9 mouse cellular contexts compared by ENCODE assay signal in genomic region chr10:67377643-67378223, GRCm38 (mm10).
A peak's percentile ranks its signal among the peaks of the same experiment; 100 is the strongest.
DNase-seq lines count a peak whose midpoint lies in the region; ATAC-seq and TF ChIP-seq lines count a peak whose summit lies in the region.
"Had no signal": no experiment of that assay in that cellular context is flagged by ENCODE, and none has a peak within 500 bp of the region (broad histone marks: within the 10 kb centered on the region; RNA-seq: fewer than 3 reads in every experiment).

No protein-coding gene starts in this region.

- no peaks in the 10 kb centered on the region for H3K9me3 ChIP-seq in lung, postnatal 0 days (ENCODE audit: low read length)
- no peaks in the 10 kb centered on the region for H3K9me3 ChIP-seq in heart, postnatal 0 days (replicated peaks; ENCODE audit: control insufficient read depth, low read length)
- H3K9me3 ChIP-seq in neural tube, embryonic 15.5 days (replicated peaks) = no peaks in the 10 kb centered on the region
- H3K9me3 ChIP-seq in hindbrain, embryonic 16.5 days (ENCODE audit: control insufficient read depth, low read length) = no peaks in the 10 kb centered on the region
- H3K9me3 ChIP-seq: lung, embryonic 15.5 days had no signal

- no peak for DNase-seq in lung, postnatal 0 days (ENCODE audit: low spot score)
- DNase-seq in lung, adult 18-20 months = no peak
- DNase-seq in adrenal gland, postnatal 25 days = peak; percentile 29
- DNase-seq in heart, postnatal 0 days (ENCODE audit: low spot score) = peak; percentile 15
- DNase-seq: cerebellum, adult 8-10 months had no signal

- no peak overlapping the region for H3K9ac ChIP-seq in lung, postnatal 0 days (replicated peaks; ENCODE audit: low read depth)
- no peak overlapping the region for H3K9ac ChIP-seq in heart, postnatal 0 days (replicated peaks; ENCODE audit: low read depth, low read length)
- no peak overlapping the region for H3K9ac ChIP-seq in neural tube, embryonic 15.5 days (replicated peaks)
- H3K9ac ChIP-seq in hindbrain, embryonic 16.5 days (ENCODE audit: low read depth, low read length) = no peak overlapping the region
- H3K9ac ChIP-seq: lung, embryonic 15.5 days had no signal

- no peaks in the 10 kb centered on the region for H3K36me3 ChIP-seq in lung, postnatal 0 days (ENCODE audit: insufficient read depth, low read length)
- H3K36me3 ChIP-seq in heart, postnatal 0 days (replicated peaks; ENCODE audit: control insufficient read depth, insufficient read depth, low read length) = no peaks in the 10 kb centered on the region
- H3K36me3 ChIP-seq in neural tube, embryonic 15.5 days = no peaks in the 10 kb centered on the region
- no peaks in the 10 kb centered on the region for H3K36me3 ChIP-seq in hindbrain, embryonic 16.5 days (ENCODE audit: control insufficient read depth, insufficient read depth, low read length)
- H3K36me3 ChIP-seq: lung, embryonic 15.5 days had no signal

- no peak overlapping the region for H3K27ac ChIP-seq in lung, postnatal 0 days (ENCODE audit: low read length)
- H3K27ac ChIP-seq in heart, postnatal 0 days (ENCODE audit: low read depth) = no peak overlapping the region
- no peak overlapping the region for H3K27ac ChIP-seq in neural tube, embryonic 15.5 days (replicated peaks)
- H3K27ac ChIP-seq in hindbrain, embryonic 16.5 days (ENCODE audit: low read depth, low read length) = no peak overlapping the region
- H3K27ac ChIP-seq: lung, embryonic 15.5 days had no signal

- H3K4me1 ChIP-seq in lung, postnatal 0 days (ENCODE audit: insufficient read depth, low read depth, low read length) = peaks cover 3% of the 10 kb centered on the region; the same call in 1 of the 2 replicates
- no peaks in the 10 kb centered on the region for H3K4me1 ChIP-seq in heart, postnatal 0 days (ENCODE audit: control insufficient read depth, insufficient read depth)
- H3K4me1 ChIP-seq in neural tube, embryonic 15.5 days = peaks cover 7% of the 10 kb centered on the region; the same call in 1 of the 2 replicates
- peaks cover 1% of the 10 kb centered on the region; the same call in 1 of the 2 replicates for H3K4me1 ChIP-seq in hindbrain, embryonic 16.5 days (ENCODE audit: control insufficient read depth, insufficient read depth, low read depth, low read length)

- peak; percentile 37; the same call in 1 of the 2 replicates for ATAC-seq in lung, postnatal 0 days
- peak; percentile 62 for ATAC-seq in heart, postnatal 0 days (ENCODE audit: insufficient read depth, low read depth)
- no peak for ATAC-seq in neural tube, embryonic 15.5 days (ENCODE audit: low FRiP score)
- no peak for ATAC-seq in inflammation-experienced regulatory T-cells, adult 6 months
- ATAC-seq in hindbrain, embryonic 16.5 days = no peak

- TF ChIP-seq EP300 in lung, postnatal 0 days (IDR thresholded peaks at IDR 0.05) = no peak
- TF ChIP-seq EP300 in heart, postnatal 0 days (IDR thresholded peaks at IDR 0.05; ENCODE audit: low read depth) = no peak

- H3K27me3 ChIP-seq in lung, postnatal 0 days (replicated peaks; ENCODE audit: insufficient read depth, low read length) = no peaks in the 10 kb centered on the region
- no peaks in the 10 kb centered on the region for H3K27me3 ChIP-seq in heart, postnatal 0 days (ENCODE audit: control insufficient read depth, insufficient read depth, low read length)
- no peaks in the 10 kb centered on the region for H3K27me3 ChIP-seq in neural tube, embryonic 15.5 days (replicated peaks)
- H3K27me3 ChIP-seq in hindbrain, embryonic 16.5 days (replicated peaks; ENCODE audit: control insufficient read depth, insufficient read depth, low read length) = no peaks in the 10 kb centered on the region
- H3K27me3 ChIP-seq: lung, embryonic 15.5 days had no signal

- no peak overlapping the region for H3K4me2 ChIP-seq in lung, postnatal 0 days (replicated peaks; ENCODE audit: low read depth, low read length)
- peak overlapping the region; percentile 6; the same call in 1 of the 2 replicates for H3K4me2 ChIP-seq in heart, postnatal 0 days (ENCODE audit: low read depth, low read length)
- H3K4me2 ChIP-seq in neural tube, embryonic 15.5 days = peak overlapping the region; percentile 29; the same call in 1 of the 2 replicates
- H3K4me2 ChIP-seq in hindbrain, embryonic 16.5 days (ENCODE audit: low read length) = no peak overlapping the region
- H3K4me2 ChIP-seq: lung, embryonic 15.5 days had no signal

- no peak for TF ChIP-seq CTCF in lung, postnatal 0 days (IDR thresholded peaks at IDR 0.05)
- no peak for TF ChIP-seq CTCF in heart, postnatal 0 days (IDR thresholded peaks at IDR 0.05; ENCODE audit: low read depth)

- WGBS in lung, postnatal 0 days = 45% methylated on average over 17 of the region's 17 CpGs
- 36% methylated on average over 17 of the region's 17 CpGs for WGBS in heart, postnatal 0 days
- 58% methylated on average over 17 of the region's 17 CpGs for WGBS in neural tube, embryonic 15.5 days
- WGBS in hindbrain, embryonic 16.5 days = 77% methylated on average over 17 of the region's 17 CpGs

- H3K4me3 ChIP-seq in lung, postnatal 0 days (ENCODE audit: low read depth, low read length) = no peak overlapping the region
- H3K4me3 ChIP-seq in heart, postnatal 0 days (ENCODE audit: low read depth, low read length) = no peak overlapping the region
- no peak overlapping the region for H3K4me3 ChIP-seq in neural tube, embryonic 15.5 days (replicated peaks)
- no peak overlapping the region for H3K4me3 ChIP-seq in hindbrain, embryonic 16.5 days (ENCODE audit: low read length)
- H3K4me3 ChIP-seq: lung, embryonic 15.5 days had no signal

Comparison
In these comparisons a context has a peak if more than half of its experiments do, and no peak if none do; other contexts are left out.
1. ATAC-seq: peak in lung, postnatal 0 days (single experiment) and heart, postnatal 0 days (single experiment); none in neural tube, embryonic 15.5 days (single experiment), inflammation-experienced regulatory T-cells, adult 6 months (single experiment) and hindbrain, embryonic 16.5 days (single experiment).
2. DNase-seq: peak in adrenal gland, postnatal 25 days (single experiment) and heart, postnatal 0 days (single experiment); none in lung, postnatal 0 days (single experiment) and lung, adult 18-20 months (0 of 2).
3. H3K4me2 ChIP-seq: peak in heart, postnatal 0 days (single experiment) and neural tube, embryonic 15.5 days (single experiment); none in lung, postnatal 0 days (single experiment) and hindbrain, embryonic 16.5 days (single experiment).